Mouse (Mus musculus) B cell, adult 2 months (primary cell): ENCODE measurements around the gene Samd4.

Experiments
- DNase-seq, 2 experiments: peaks; one replicate each; pipeline ENCODE4 v3.0.0; 2022

The Samd4 gene

DNA sequence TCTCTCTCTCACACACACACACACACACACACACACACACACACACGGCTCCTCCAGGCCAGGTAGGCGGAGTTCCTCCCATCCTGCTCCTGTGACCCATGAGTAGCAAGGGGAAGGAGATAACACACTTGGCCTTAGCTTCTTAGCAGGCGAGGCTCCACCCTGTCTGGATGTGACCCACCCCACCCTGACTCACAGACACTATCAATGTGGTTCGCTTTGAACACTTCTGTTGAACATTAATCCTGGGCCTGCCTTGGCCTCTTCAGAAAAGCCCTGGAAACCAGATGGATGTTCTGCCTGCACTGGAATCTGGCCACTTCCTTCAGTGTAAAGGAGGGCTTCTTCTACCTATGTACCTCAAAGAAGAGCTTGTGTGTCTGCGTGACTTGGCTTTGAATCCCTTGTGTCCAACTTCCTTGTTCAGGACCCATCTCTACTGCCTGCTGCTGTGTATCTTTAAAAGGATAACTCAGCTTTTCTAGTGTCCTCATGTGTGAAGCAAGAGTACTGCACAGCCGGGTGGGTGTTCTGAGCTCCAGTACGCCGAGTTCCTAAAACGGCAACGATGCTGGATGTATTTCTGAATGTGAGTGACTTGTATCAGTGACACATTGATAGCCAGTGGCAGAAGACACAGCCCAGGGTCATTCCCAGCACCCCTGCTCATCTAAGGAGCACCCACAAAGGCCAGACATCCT lies 233.6 kb downstream of the Samd4 start:
- DNase-seq = no peak

DNA sequence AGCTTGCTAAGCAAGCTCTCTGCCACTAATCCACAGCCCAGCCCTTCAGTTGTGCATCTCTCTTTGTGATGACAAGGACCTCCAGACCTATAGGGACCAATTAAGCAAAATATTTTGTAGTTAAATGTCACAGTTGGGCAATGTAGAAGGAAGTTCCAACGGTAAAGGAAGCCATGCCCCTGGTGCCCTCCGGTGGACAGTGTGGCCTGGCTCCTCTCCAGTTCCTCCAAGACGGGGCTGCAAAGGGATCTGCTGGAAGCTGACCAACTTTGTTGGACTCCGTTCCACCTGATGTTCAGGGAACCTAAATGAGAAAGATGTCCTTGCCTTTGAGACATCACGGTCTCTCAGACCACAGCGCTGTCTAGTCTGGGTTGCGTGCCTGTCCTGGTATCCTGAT lies 234.9 kb downstream of the Samd4 start:
- DNase-seq = no peak

DNA sequence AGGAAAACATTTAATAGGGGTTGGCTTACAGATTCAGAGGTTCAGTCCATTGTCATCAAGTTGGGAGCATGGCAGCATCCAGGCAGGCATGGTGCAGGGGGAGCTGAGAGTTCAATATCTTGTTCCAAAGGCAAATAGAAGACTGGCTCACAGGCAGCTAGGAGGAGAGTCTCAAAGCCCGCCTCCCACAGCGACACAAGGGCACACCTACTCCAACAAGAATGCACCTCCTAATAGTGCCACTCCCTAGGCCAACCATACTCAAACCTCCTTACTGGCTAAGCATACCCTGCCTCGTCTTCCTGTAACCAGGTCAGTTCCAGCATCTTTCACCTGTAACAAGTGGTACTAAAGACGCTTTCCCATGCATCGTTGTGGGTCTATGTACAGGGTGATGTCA lies 245.3 kb downstream of the Samd4 start:
- no peak for DNase-seq

DNA sequence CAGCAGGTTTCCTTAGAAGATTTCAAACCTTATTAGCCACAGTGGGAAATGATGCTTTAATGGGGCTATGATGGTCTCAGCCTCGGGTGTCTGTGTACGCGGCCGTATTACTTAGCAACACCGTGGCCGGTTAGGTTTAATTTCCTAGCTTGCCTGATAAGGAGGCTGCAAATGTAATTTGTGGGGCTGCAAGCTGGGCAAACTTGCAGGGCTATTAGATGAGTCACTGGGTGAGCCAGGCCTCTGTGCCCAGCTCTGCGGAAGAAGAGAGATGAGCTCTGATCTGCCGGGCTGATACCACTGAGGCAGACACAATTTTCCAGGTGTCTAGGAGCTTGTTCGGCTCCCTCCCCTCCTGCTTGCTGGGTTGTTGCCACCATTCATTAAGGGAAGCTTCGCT lies 251.3 kb downstream of the Samd4 start:
- no peak for DNase-seq

DNA sequence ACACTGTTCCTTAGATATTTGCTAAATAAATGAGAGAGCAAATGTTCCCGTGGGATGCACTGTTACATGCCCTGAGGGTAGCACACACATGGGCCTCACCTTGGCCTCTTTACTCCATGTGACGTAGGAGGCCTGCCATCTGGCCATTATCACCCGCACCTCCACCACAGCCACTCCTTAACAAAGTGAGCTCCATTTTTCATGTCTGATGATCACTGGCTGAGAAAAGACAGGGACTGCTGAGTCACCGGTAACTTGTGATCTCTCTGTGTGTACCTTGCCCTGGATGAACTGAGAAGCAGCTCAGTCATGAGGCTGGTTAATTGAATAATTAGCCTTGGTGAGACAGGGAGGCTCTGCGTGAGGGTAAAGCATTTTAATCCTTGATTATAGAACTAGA lies 254.0 kb downstream of the Samd4 start:
- no peak for DNase-seq

DNA sequence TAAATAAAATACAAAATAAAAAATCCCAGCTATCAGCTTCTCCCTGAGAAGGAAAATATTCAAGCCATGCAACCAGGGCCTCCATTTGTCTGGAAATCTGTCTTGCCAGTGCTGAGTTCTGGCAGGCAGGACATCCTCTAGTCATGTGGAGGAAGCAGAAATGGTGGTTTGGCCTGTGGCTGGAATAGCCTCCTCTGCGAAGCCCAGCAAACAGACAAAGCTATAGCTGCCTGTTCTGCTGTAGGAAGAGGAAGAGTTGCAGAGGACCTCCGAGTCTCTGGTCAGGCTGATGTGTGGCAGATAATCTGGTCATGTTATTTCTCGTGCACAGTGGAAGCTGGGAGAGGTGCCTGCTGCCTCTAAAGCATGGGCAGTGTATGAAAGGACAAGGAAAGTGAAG lies 256.2 kb downstream of the Samd4 start:
- no peak for DNase-seq

DNA sequence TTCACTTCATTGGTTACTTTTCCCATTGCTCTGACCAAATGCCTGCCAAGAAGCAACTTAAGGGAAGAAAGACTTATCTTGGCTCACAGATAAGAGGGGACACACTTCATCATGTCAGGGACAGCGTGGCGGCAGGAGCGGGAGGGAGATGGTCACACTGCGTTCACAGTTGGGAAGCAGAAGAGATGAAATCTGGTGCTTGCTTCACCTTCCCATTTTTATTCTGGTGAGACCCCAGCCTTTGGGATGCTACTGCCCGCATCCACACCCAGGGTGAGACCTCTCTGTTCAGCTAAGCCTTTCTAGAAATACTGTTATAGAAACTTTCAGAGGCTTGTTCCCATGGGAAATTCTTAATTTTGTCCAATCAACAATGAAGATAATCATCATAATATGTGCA lies 261.7 kb downstream of the Samd4 start:
- no peak for DNase-seq

DNA sequence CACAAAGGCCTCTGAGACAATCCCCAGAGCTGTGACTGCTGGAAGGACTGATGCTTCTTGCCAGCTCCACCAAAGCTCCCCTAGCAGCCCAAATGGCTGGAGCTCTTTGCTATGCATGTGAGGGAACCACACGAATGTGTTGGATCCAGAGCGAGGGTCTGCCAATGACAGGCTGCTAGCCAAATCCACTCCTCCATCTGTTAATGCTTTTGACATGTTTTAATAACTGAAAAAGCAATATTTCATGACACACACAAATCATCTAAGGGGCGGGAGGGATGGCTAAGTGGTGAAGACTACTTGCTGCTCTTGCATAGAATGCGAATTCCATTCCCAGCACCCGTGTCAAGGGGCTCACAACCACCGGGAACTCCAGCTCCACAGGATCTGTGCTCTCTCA lies 268.7 kb downstream of the Samd4 start:
- no peak for DNase-seq

DNA sequence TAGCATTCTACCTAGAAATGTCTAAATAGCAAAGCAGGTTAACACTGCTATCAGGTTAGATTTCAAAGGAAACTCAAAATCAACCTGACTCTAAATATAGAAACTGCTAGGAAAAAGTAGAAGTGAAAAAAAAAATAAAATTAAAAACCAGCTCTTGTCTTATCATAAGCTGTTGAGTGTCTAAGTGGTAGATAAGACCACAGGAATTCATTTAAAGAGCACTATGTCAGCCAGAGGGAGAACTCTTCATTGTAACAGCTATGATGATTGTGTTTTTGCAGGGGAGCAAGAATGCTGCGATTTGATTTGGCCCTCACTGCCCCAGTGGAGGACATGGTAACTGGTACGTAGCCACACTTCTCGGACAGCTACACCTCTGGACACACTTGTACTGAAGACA lies 271.6 kb downstream of the Samd4 start:
- DNase-seq = no peak
